Mouse (Mus musculus): ENCODE data around the gene Rundc3b. TPM values are rescaled to one million over a fixed set of nuclear protein-coding genes. Genes with fewer than 3 reads are reported as not detected.

The Rundc3b gene
- polyA plus RNA-seq (2012; rRNA removed), result 0.08 and 0.14 TPM in 2 replicates

GRCm38 (mm10) chr5:8622596-8623231 lies at the start of gene Rundc3b:
Gene Rundc3b (minus strand): TSS chr5:8622952.

GRCm38 (mm10) chr5:8659911-8660737 lies 37.4 kb upstream of the Rundc3b start, which contains the start of gene Abcb1a:
Gene Abcb1a (plus strand): TSS chr5:8660077.

Other genes with a start within 250 kb of the Rundc3b start
- gene Dbf4, start 200.2 kb downstream of the Rundc3b start, polyA plus RNA-seq (2012; rRNA removed), result 1.6 and 2.8 TPM in 2 replicates
- 0.25 and 0.48 TPM in 2 replicates for gene Slc25a40, start 200.1 kb downstream of the Rundc3b start, polyA plus RNA-seq (2012; rRNA removed)
- gene Abcb1a, start 37.1 kb upstream of the Rundc3b start, polyA plus RNA-seq (2012; rRNA removed), result 0.20 and 0.73 TPM in 2 replicates
- 0.09 and 0.49 TPM in 2 replicates for gene Abcb1b, start 175.2 kb upstream of the Rundc3b start, polyA plus RNA-seq (2012; rRNA removed)

Data from stomach, adult 2 months (tissue).